Mouse (Mus musculus) kidney, adult 9 months (tissue): ENCODE measurements around the gene Thra.
"Not testable (repeated sequence)": the region's sequence is repeated elsewhere in the genome, so short reads cannot be mapped to it uniquely, and the experiment has no call there.

ENCODE experiments used
- DNase-seq: peaks from one replicate; pipeline ENCODE4 v3.0.0; 2022

The Thra gene

GRCm38 (mm10) chr11:98740393-98741050, at the start of gene Thra:
Gene Thra (plus strand): TSS chr11:98740638.
- DNase-seq = peak; percentile 61

GRCm38 (mm10) chr11:98693201-98693600, 47.2 kb upstream of the Thra start:
- DNase-seq = peak; percentile 41

- peak; percentile 34 for DNase-seq
Measured at GRCm38 (mm10) chr11:98693746-98694145, 46.7 kb upstream of the Thra start.

GRCm38 (mm10) chr11:98694301-98694700, 46.1 kb upstream of the Thra start:
- no peak for DNase-seq

- no peak for DNase-seq
Measured at GRCm38 (mm10) chr11:98695408-98695807, 45.0 kb upstream of the Thra start.

GRCm38 (mm10) chr11:98696454-98697216, 43.8 kb upstream of the Thra start:
- DNase-seq = peak; percentile 36

- peak; percentile 67 for DNase-seq
Measured at GRCm38 (mm10) chr11:98697225-98697624, 43.2 kb upstream of the Thra start.

GRCm38 (mm10) chr11:98698849-98699640, 41.4 kb upstream of the Thra start:
- no peak for DNase-seq

- DNase-seq = peak; percentile 84
Measured at GRCm38 (mm10) chr11:98699911-98700310, 40.5 kb upstream of the Thra start.

- no peak for DNase-seq
Measured at GRCm38 (mm10) chr11:98701213-98701670, 39.2 kb upstream of the Thra start, which contains the start of gene Csf3. Gene Csf3 (plus strand): TSS chr11:98701263.

GRCm38 (mm10) chr11:98702323-98702722, 38.1 kb upstream of the Thra start:
- no peak for DNase-seq

GRCm38 (mm10) chr11:98705021-98705420, 35.4 kb upstream of the Thra start:
- no peak for DNase-seq

GRCm38 (mm10) chr11:98707401-98708281, 32.8 kb upstream of the Thra start:
- DNase-seq = peak; percentile 67

GRCm38 (mm10) chr11:98708282-98708956, 32.0 kb upstream of the Thra start:
- DNase-seq = peak; percentile 71

- DNase-seq = peak; percentile 85
Measured at GRCm38 (mm10) chr11:98709001-98709741, 31.3 kb upstream of the Thra start.

GRCm38 (mm10) chr11:98710416-98711045, 29.9 kb upstream of the Thra start:
- DNase-seq = peak; percentile 89

GRCm38 (mm10) chr11:98711046-98711434, 29.4 kb upstream of the Thra start:
- DNase-seq = no peak

GRCm38 (mm10) chr11:98712009-98712408, 28.4 kb upstream of the Thra start:
- not testable (repeated sequence) for DNase-seq

- no peak for DNase-seq
Measured at GRCm38 (mm10) chr11:98713703-98714102, 26.7 kb upstream of the Thra start.

- no peak for DNase-seq
Measured at GRCm38 (mm10) chr11:98715946-98716345, 24.5 kb upstream of the Thra start.
